Mouse (Mus musculus): ENCODE data around the gene Vmn1r201.

Vmn1r201 gene

GRCm38 (mm10) chr13:22471623-22472022 is at the start of gene Vmn1r201:
Gene Vmn1r201, plus strand, starts transcription at chr13:22471923.
- no peak for DNase-seq

GRCm38 (mm10) chr13:22455145-22455544 is 16.6 kb upstream of the Vmn1r201 start:
- DNase-seq: no peak

- DNase-seq: no peak
These were observed 30.7 kb downstream of the Vmn1r201 start for GRCm38 (mm10) chr13:22502431-22502830.

- no peak for DNase-seq
These were observed 33.6 kb downstream of the Vmn1r201 start, which contains the start of gene Vmn1r202 for GRCm38 (mm10) chr13:22505281-22505680. Gene Vmn1r202, minus strand, starts transcription at chr13:22505381.

GRCm38 (mm10) chr13:22517814-22518213 is 46.1 kb downstream of the Vmn1r201 start, which contains the start of gene Vmn1r203:
Gene Vmn1r203, plus strand, starts transcription at chr13:22518114.
- DNase-seq: no peak

All from lung, postnatal 36 days (tissue).